Mouse (Mus musculus): ENCODE measurements at regions not wholly inside any gene's neighbourhood (a gene's known extent, or its start where the extent isn't known, plus 50 kb on each side); places are given as distances from the start of the nearest gene placed in this dataset.
"Not testable (repeated sequence)": the region's sequence is repeated elsewhere in the genome, so short reads cannot be mapped to it uniquely, and the experiment has no call there.

DNA sequence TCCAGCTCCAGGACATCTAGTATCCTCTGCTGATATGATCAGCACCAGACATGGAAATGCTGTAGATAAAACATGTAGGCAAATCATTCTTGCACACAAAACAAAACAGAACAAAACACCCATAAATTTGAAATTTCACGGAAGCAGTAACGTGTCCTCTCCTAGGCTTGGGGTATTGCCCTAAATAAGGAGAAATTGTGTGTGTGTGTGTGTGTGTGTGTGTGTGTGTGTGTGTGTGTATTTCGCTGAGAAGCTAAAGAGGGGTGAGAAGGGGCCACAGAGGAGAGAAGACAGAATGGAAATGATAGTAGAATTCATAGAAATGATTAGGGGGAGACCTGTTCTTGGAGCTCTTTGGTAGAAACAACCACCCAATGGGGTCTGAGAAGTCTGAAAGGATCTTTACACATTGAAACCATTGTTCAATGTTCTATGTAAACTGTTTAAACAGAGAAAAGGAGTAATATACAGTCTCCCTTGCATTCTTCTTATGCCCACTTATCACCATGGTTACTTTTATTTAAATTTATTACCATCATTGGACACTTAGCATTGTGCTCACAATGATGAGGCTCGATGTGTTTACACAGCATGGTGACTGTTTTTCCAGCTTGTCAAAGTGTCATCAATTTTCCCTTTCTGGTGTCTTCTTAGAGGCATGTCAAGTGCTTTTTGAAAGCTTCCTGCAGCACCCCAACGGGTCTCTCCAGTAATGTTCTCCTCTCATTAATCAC lies 317.3 kb upstream of the 4933412E24Rik start:
- no peak for DNase-seq

DNA sequence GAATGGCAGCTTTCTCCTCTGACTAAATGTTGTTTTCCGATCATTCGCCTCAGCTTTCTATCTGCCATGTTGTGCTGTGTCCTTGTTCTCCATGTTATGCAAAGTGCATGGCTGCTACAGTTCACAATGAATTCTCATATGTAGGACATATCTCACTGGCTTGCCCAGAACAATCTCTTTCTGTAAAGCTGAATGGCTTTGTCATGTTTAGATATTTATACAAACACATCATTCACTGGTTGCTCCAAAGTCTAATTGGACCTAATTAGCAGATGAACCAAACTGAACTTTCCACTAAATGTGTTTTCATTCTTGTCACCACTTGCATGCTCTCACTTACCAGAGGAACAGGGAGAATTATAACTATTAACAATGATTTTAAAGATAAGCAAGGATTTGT lies 301.2 kb upstream of the 4933412E24Rik start:
- no peak for DNase-seq

DNA sequence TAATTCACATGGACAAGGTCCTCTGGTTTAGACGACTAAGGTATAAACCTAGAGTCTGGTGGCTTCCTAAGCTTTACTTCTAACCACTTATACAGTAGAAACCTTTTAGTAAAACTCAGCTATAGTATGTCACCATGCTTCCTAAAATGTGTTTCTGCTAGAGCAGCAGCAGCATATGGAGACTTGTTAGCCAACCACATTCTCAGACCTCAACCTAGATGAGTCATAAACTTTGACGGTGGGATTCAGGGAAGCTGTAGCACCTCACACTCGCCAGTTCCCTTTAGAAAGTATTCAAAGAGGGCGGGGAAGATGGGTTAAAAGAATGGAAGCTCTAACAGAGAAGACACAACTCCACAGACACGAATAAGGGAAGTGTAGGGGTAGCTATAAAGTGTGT lies 298.8 kb upstream of the 4933412E24Rik start:
- DNase-seq, result no peak

- no peak for DNase-seq
Observed at GRCm38 (mm10) chr15:60309909-60310308, 293.5 kb upstream of the 4933412E24Rik start.

- DNase-seq, result no peak
Observed at GRCm38 (mm10) chr15:60308968-60309367, 292.6 kb upstream of the 4933412E24Rik start.

DNA sequence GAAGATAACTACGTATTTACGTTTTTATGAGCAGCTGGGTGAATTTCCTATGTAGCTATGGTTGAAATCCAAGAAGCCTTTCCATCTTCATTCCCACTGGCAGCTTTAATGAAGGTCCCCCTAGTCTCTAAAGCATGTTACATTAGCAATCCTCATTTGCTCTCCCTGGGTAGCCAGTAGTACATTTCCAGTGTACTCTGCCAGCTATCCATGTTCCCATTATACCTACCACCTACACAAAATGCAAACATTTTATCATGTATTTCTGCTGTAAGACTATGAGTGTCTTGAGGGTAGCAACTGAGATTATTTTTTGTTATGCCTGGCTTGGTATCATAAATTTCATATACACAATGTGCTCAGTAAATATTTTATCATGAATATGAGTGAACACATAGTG lies 291.7 kb upstream of the 4933412E24Rik start:
- DNase-seq, result no peak

GRCm38 (mm10) chr15:60303501-60303900 lies 287.1 kb upstream of the 4933412E24Rik start:
- no peak for DNase-seq

DNA sequence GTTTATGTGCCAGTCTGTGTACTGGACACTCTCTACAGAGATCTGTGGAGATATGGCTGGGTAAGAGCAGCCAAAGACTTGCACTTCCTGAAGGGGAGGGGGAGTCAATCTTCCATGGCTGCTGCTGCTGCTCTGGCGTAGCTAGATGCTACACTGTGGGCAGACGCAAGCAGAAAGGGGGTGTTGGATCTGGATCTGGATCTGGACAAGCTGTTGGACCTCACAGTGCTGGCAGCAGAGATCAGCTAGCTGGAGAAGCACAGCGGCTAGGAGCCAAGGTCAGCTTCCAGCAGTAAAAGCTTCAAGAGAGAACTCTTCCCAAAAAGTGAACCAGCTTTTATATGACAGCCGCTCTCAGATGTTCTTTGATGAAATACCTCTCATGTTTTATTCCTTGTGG lies 285.5 kb upstream of the 4933412E24Rik start:
- DNase-seq, result no peak

- DNase-seq, result no peak
Observed at GRCm38 (mm10) chr15:60285321-60285720, 268.9 kb upstream of the 4933412E24Rik start.

DNA sequence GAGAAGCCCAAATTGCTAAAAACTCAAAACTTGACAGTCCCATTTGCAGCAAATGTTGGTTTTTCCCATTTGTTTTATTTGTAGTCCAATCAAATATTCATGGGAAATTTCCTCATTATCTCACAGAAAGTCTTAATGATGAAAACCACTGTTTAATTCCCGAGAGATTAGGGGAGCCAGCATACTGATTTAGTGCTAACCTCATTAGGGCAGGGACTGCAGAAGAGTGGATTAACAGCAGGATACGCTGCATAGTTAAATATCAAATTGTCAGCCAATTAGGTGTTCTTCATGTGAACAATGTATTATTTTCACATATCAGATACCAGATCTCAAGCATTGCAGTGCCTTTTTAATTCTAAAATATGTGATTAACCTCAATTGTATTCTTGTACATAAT lies 264.0 kb upstream of the 4933412E24Rik start:
- no peak for DNase-seq

- DNase-seq, result not testable (repeated sequence)
Observed at GRCm38 (mm10) chr15:60253661-60254060, 237.2 kb upstream of the 4933412E24Rik start.

DNA sequence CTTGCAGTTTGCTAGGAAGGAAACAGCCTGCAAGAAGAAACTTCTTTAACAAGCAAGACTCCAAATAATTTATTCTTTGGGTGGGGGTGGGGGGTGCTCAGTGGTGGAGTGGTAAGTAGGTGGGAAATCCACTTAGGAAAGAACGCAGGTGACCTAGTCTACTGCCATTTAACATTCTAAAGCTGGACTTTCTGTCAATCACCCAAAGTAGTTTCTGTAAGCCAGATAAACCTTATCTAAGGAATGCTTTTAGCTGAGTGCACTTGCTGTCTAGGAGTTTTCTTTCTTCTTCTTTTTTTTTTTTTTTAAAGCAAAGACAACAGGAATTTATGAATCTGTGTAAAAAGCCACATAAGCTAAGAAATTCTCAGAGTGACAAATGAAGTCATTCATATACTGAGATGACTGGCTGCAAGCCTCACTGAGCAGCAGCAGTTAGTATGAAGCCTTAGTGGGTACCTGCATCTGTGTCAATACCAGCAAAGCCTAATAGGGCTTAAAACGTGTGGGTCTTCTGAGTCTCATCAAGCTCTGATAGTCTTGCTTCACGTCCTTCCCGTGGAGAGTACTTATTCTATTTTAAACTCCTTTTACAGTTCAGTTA lies 210.0 kb upstream of the 4933412E24Rik start:
- no peak for DNase-seq

GRCm38 (mm10) chr15:60195070-60195469 lies 178.7 kb upstream of the 4933412E24Rik start:
- no peak for DNase-seq

DNA sequence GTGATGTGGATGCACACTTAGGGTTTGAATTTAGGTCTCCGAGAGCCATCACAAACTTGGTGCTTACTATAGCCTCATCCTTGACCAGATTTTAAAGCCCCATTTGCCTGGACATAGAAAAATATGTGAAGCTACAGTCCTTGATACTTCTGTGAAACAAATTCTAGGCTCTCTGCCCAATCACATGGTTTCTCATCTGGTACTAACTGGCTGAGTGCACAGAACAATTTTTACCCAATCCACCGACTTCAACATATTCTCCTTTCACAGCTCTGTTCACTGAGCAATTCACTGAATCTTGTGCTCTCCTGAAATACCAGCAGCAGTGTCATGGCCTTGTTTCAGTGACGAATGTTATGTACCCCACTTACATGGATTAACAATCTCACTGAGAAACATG lies 176.7 kb upstream of the 4933412E24Rik start:
- no peak for DNase-seq

DNA sequence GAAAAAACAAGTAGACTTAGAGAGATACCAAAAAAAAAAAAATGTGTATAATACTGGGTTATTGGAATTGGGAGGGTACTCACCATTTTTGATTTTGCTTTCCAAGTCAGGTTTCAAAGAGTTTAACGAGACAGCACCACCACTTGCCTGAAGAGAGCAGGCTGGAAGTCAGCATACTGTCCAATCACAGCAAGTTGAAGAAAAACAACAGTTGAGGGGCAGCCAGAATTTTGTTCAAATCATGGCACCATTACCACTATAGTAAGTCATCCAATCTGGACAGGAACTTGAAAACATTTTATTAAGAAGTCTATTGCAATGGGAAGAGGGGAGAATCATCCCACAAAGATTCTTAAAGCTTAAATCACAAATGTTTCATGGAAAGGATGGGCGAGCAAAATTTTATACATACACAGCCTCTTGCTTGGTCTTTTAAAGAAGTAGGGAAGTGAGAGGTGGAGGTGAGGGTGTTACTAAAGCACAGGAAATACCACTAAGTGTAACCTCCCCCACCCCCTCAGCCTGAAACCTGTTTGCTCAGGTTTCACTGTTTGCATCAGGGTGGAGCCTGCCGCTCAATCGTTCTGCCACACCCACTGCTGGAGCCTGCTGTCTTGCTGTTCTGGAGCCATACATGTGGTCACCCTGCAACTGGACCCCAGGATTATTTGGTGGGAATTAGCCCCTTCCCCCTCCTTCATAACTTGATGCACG lies 170.7 kb upstream of the 4933412E24Rik start:
- DNase-seq, result no peak

GRCm38 (mm10) chr15:60141554-60142070 lies 125.2 kb upstream of the 4933412E24Rik start:
- no peak for DNase-seq

DNA sequence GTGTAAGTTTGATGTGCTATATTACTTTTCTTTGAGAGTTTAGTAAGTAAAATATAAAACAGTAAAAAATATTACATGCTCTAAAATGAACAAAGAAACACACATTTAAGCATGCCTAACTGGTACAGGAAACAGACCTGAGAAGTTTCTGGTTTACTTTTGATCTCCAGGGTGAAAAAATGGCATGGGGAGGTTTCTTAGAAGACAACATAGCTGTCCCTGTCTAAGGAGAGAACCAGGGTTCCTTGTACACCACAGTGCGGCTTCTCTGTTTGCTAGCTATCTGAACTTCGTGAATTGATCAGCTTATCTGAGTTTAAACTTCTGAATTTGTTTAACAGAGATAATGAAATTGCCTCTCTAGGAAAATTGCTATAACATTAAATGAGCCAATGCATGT lies 120.3 kb upstream of the 4933412E24Rik start:
- no peak for DNase-seq

- DNase-seq, result no peak
Observed at GRCm38 (mm10) chr15:60134515-60134914, 118.1 kb upstream of the 4933412E24Rik start.

- DNase-seq, result no peak
Observed at GRCm38 (mm10) chr15:60132701-60133100, 116.3 kb upstream of the 4933412E24Rik start.

GRCm38 (mm10) chr15:60124461-60124860 lies 108.0 kb upstream of the 4933412E24Rik start:
- no peak for DNase-seq

DNA sequence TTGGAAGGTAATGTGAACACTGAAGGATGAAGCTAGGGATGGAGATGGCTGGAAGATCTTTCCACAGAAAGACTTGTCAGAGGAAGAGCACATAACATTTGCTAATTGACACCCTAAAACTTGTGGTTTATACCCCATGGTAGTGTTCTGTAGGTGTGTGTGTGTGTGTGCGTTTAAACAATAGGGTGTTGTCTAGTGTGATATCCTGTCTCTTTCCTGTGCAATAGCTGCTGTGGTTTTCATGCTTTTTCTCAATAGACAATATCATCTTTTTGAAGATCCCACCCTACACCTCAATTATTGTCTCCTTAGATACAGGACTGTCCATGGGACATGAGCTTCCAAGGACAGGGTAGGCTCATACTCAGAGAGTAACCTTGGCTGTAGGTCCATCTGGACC lies 103.5 kb upstream of the 4933412E24Rik start:
- DNase-seq, result no peak

DNA sequence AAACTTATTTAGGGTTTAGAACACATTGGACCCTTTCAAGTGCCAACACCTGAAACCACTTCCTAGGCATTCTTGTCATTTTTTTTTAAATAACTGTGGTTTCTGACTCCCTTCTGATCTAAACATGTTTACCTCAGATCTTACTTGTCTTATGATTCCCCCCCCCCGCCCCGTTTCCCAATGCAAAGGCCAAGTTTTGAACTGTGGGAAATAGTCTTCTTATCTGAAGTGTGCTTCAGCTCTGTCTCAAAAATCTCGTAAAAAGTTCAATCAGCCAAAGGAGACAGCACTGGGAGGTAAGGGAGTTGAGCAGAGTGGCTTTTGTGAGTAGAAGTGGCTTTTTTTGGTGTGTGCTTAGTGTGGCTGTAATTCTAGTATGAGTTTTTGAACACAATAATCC lies 95.5 kb upstream of the 4933412E24Rik start:
- no peak for DNase-seq

DNA sequence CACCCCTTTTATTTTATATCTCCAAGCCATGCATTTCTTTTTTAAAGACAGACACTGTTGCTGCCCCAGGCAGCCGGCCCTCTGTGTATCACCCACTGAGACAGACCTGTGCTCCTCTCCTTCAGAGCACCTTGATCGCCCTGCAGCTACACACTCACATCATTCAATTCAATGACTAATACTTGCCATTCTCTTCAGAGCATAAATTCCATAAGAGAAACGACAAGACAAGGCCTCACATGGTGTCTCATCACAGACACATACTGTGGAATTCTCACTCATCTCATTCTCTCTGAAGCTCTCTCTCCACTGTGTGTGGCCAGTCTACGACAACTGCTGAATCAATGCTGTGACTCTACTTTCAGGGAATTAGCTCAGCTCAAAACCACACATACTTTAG lies 94.6 kb upstream of the 4933412E24Rik start:
- DNase-seq, result no peak
